Mouse (Mus musculus): Measurements from ENCODE around the gene Vmn1r172.
"Not testable (repeated sequence)": the region's sequence is repeated elsewhere in the genome, so short reads cannot be mapped to it uniquely, and the experiment has no call there.

Gene Vmn1r172

DNA sequence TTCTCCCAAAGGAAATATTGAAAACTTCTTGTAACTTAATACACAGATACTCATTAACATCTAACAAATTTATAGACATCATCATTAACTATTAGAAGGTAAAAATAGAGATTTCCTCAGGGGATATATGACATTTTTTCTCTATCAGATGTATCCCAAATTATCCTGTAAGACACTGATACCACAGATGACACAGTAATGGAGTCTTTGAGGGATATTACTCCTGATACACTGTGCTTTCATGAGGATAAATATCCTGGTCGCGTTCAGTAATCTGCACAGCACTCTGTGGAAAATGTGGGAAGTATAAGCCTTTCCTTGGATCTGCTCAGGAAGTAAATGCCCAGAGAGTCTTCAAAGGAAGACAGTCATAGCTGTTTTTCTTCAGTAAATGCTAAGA is at the start of gene Vmn1r172:
Gene Vmn1r172 (plus strand): TSS at position 301 of the 400 bp plus-strand sequence.
- no peak for DNase-seq (ENCODE audit: low read depth)

DNA sequence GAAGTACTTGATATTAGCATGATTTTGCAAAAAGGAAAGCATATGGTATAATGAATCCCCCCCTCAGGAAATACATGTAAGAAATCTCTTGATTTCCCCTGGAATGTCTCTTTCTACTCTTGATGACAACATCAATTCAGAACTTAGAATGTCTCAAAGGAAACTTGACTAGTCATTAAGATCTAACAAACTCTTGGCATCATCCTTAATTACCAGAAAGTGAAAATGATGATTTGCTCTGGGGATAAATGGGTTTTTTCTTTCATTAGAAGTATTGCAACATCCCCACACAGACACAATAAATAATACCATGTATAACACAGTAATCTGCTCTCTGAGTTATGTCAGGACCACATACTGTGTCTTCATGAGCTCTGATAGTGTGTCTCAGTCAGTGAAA is 27.7 kb upstream of the Vmn1r172 start, which contains the start of gene Vmn1r171:
Gene Vmn1r171 (plus strand): TSS at position 301 of the 400 bp plus-strand sequence.
- no peak for DNase-seq (ENCODE audit: low read depth)

DNA sequence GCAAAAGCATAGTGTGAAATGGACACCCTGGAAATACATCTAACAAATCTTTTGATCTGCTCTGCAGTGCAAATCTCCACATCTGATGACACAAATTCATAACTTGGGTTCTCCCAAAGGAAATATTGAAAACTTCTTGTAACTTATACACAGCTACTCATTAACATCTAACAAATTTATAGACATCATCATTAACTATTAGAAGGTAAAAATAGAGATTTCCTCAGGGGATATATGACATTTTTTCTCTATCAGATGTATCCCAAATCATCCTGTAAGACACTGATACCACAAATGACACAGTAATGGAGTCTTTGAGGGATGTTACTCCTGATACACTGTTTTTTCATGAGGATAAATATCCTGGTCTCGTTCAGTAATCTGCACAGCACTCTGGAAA is 42.3 kb downstream of the Vmn1r172 start, which contains the start of gene Vmn1r173:
Gene Vmn1r173 (plus strand): TSS at position 301 of the 400 bp plus-strand sequence.
- not testable (repeated sequence) for DNase-seq (ENCODE audit: low read depth)
